Mouse (Mus musculus) heart, adult 2 months (tissue): ENCODE measurements around the gene Snph. TPM values are rescaled to one million over a fixed set of nuclear protein-coding genes. Genes with fewer than 3 reads are reported as not detected.
"Not testable (repeated sequence)": the region's sequence is repeated elsewhere in the genome, so short reads cannot be mapped to it uniquely, and the experiment has no call there.

ENCODE experiments used
- DNase-seq, 2 experiments: peaks; one replicate each; pipeline ENCODE4 v3.0.0; 2021
- H3K27ac ChIP-seq: fragments of 200-600 bp; 2 replicates; pipeline ENCODE4 v1.8.1; 2022
- H3K27me3 ChIP-seq: fragments of 200-500 bp; 2 replicates; pipeline ENCODE4 v1.6.1; 2012; ENCODE audit warnings: mild to moderate bottlenecking, low read length, inconsistent platforms, mixed read lengths; ENCODE audit not compliant: control insufficient read depth, insufficient read depth
- H3K36me3 ChIP-seq: fragments of 200-500 bp; 2 replicates; pipeline ENCODE4 v1.6.1; 2012; ENCODE audit warnings: low read length, inconsistent platforms; ENCODE audit not compliant: control insufficient read depth, insufficient read depth
- H3K4me1 ChIP-seq: fragments of 200-500 bp; 2 replicates; pipeline ENCODE4 v1.6.1; 2011; ENCODE audit warnings: low read length; ENCODE audit not compliant: control insufficient read depth, insufficient read depth
- H3K4me3 ChIP-seq: fragments of 200-600 bp; 2 replicates; pipeline ENCODE4 v1.8.1; 2022
- H3K79me2 ChIP-seq: fragments of 200-500 bp; replicated peaks from 2 replicates; pipeline ENCODE4 v1.6.1; 2012; ENCODE audit warnings: mild to moderate bottlenecking, inconsistent platforms, low read length, moderate library complexity, mixed read lengths; ENCODE audit not compliant: control insufficient read depth, insufficient read depth
- H3K9ac ChIP-seq: fragments of 200-500 bp; 2 replicates; pipeline ENCODE4 v1.6.1; 2012; ENCODE audit warnings: low read depth, mild to moderate bottlenecking, control low read depth, inconsistent platforms, low read length, mixed read lengths
- CTCF ChIP-seq: fragments of 200-600 bp; IDR thresholded peaks from 2 replicates; pipeline ENCODE4 v1.8.1; 2022; ENCODE audit warnings: antibody characterized with exemption, mild to moderate bottlenecking, moderate library complexity
- EP300 ChIP-seq: fragments of 200-500 bp; IDR thresholded peaks from 2 replicates; pipeline ENCODE4 v1.6.1; 2011; ENCODE audit warnings: low read depth, low read length, control low read depth; ENCODE audit not compliant: insufficient read depth
- POLR2A ChIP-seq: fragments of 200-500 bp; IDR thresholded peaks from 2 replicates; pipeline ENCODE4 v1.6.1; 2011; ENCODE audit warnings: mild to moderate bottlenecking, low read depth, low read length, control low read depth; ENCODE audit not compliant: insufficient read depth
- WGBS: fragments of 180-500 bp; shearing (Covaris S2); methylation state at CpG from one replicate; pipeline ENCODE4 v1.1.7; 2018; 5-methylcytosine and 5-hydroxymethylcytosine counted together
- intact Hi-C: fragments of 180-260 bp; cut with DNase I; formaldehyde crosslinking; loops from one replicate; pipeline ENCODE4 v1.15.1; 2025
- polyA plus RNA-seq: library from polyadenylated mRNA; depleted of rRNA; stranded (reverse); fragments of >200 nt; gene quantifications from 2 replicates; pipeline ENCODE4 v1.2.3, GENCODE M21; 2012
- total RNA-seq, 2 experiments: library from RNA; stranded (reverse); gene quantifications; 2 replicates each; pipeline ENCODE4 v1.2.3; 2021

The Snph gene
- total and polyA plus RNA-seq, 3 experiments, result 0.21 to 5.0 (median 4.3) TPM

DNA sequence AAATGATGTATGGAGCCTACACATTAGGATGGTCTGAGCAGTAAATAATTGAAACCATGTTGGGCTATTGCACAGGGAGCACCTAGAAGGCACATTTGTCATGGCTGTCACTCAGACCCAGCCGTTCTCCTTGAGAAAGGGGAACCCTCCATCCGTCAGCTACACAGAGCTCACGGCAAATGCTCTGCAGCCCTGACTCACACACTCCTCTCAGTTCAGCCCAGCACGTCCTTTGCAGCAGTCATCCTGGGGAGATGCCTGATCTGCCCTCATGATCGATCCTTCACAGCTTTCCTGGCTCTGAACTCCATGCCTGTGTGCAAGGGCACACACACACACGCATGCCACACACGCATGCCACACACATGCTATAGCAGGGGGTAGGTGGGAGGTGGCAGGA is 3.1 kb downstream of the Snph start:
- Histone ChIP-seq H3K27me3 (peaks cover 8% of the 10 kb centered on the region), H3K79me2 (no peaks in the 10 kb centered on the region), H3K36me3 (no peaks in the 10 kb centered on the region), H3K27ac (no peak overlapping the region), H3K4me1 (no peaks in the 10 kb centered on the region), H3K4me3 (no peak overlapping the region), H3K9ac (no peak overlapping the region)
- intact Hi-C loops, result no loop called here
- no peak for DNase-seq
- TF ChIP-seq EP300 (no peak), CTCF (no peak), POLR2A (no peak)
- 71% methylated on average over 7 of the region's 7 CpGs for WGBS

DNA sequence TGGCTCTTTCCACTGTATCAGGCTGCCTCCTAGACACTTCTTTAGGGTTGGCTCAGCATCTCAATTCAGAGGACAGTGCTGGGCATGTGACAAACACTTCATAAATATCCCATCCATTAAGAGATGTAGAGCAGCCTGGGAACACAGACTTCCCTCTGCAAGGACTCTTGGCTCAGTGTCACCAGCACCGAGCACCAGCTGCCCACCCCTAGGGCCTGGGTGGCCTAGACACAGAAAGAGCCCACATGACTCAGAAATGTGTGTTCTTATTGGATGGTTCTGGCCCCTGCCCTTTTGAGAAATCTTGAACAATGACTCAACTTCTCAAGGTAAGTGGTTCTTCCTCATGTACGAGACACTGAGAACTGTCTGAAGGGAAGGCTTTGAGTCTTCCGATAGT is 4.4 kb downstream of the Snph start:
- DNase-seq, result no peak
- Histone ChIP-seq H3K79me2 (no peaks in the 10 kb centered on the region), H3K4me1 (no peaks in the 10 kb centered on the region), H3K27ac (no peak overlapping the region), H3K4me3 (no peak overlapping the region), H3K27me3 (peaks cover 8% of the 10 kb centered on the region), H3K9ac (no peak overlapping the region), H3K36me3 (no peaks in the 10 kb centered on the region)
- WGBS, result 80% methylated on average over 3 of the region's 3 CpGs
- TF ChIP-seq POLR2A, result no peak
- TF ChIP-seq EP300, result no peak
- TF ChIP-seq CTCF, result no peak
- intact Hi-C loops, result no loop called here

DNA sequence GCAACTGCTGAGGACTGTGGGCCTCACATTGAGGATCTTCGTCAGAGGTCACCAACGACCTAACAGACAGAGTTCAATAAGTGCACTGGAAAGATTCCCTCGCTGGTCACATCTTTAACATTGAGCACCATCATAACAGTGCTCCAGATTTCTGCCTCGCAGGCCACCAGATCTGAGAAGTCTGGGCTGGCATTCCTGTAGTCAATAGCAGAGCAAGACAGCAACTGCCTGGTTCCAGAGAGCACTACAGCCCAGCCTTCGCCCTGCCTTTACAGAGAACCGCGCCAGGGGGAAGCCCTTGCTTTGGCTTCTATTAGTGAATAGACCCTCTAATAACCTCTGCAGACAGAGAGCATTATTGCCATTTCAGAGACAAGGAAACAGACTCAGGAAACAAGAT is 6.1 kb downstream of the Snph start:
- TF ChIP-seq EP300, result no peak
- TF ChIP-seq POLR2A, result no peak
- no peak for TF ChIP-seq CTCF
- Histone ChIP-seq H3K27me3 (no peaks in the 10 kb centered on the region), H3K4me3 (no peak overlapping the region), H3K4me1 (no peaks in the 10 kb centered on the region), H3K27ac (no peak overlapping the region), H3K79me2 (no peaks in the 10 kb centered on the region), H3K36me3 (no peaks in the 10 kb centered on the region), H3K9ac (no peak overlapping the region)
- intact Hi-C loops, result no loop called here
- 83% methylated on average over 7 of the region's 7 CpGs for WGBS
- no peak for DNase-seq

DNA sequence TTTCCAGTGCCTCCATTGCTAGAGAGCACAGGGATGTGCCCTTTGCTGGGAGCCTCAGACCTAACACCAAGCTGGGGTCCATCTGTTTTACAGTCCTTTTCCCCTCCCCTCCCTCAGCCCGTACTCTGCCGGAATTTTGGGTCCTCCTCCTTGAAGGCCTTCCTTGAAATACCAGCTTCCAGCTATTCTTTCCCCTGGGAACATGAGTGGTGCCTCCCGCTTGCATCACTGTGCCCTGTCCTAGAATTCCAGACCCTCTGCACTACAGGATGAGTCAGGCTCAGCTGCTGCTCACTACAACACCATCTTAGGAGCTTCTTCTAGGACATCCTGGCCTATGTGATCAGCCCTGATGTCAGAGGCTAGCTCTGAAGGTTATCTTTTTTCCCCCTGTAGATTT is 8.6 kb downstream of the Snph start:
- Histone ChIP-seq H3K27me3 (no peaks in the 10 kb centered on the region), H3K79me2 (no peaks in the 10 kb centered on the region), H3K36me3 (no peaks in the 10 kb centered on the region), H3K27ac (no peak overlapping the region), H3K4me3 (no peak overlapping the region), H3K9ac (no peak overlapping the region), H3K4me1 (no peaks in the 10 kb centered on the region)
- TF ChIP-seq EP300 (no peak), CTCF (no peak), POLR2A (no peak)
- intact Hi-C loops, result no loop called here
- 51% methylated on average over 3 of the region's 3 CpGs for WGBS
- no peak for DNase-seq

DNA sequence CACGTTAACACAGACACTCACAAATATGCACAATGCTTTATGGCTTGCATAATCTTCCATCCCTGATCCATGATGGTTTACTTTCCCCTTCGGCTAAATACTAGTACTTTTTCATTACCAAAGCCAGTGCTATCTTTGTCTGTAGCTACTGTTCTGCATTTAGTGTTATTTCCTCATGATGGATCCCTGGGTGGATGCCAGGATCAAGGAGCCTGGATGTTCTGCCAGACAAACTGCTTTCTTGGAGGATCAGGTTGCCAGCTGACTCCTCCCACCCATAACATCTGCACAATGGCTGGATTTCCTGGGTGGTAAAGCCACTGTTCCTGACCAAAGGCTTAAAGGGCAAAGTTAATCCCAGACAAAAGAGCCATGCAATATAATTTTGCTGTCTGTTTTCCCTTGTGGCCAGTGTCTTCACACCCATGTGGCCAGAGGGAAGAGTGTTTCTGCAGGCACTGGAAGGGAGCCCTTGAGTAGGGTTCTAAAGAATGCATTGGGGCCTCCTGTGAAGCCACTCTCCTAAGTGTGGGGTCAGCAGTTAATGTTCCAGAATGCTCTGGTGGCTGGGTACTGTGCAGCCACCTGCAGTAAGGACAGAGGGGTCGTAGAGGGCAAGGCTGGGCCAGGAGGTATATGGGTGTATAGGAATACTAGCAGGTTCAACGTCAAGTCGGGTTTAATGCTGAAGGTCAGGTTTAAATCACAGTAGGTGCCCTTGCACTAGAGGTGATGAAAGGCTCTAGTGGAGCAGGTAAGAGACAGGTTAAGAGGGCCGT is 15.7 kb downstream of the Snph start:
- Histone ChIP-seq H3K4me3 (no peak overlapping the region), H3K36me3 (no peaks in the 10 kb centered on the region), H3K79me2 (no peaks in the 10 kb centered on the region), H3K27ac (no peak overlapping the region), H3K4me1 (no peaks in the 10 kb centered on the region), H3K27me3 (no peaks in the 10 kb centered on the region), H3K9ac (no peak overlapping the region)
- no peak for DNase-seq
- TF ChIP-seq EP300 (no peak), CTCF (no peak), POLR2A (no peak)
- 67% methylated on average over 6 of the region's 6 CpGs for WGBS
- intact Hi-C loops, result no loop called here

DNA sequence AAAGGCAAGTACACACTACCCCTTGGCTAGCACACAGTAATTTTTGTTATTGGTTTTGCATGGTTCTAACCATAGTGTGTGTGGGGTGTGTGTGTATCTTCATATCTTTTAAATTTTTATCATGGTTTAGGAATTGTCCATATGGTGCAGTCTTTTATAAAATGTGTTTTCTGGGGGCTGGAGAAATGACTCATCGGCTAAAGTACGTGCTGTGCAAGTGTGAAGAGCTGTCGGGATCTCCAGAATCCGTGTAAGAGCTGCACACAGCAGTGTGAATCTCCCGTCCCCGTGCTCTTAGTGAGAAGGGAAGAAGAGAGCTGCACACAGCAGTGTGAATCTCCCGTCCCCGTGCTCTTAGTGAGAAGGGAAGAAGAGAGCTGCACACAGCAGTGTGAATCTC is 16.6 kb downstream of the Snph start:
- H3K9ac ChIP-seq, H3K4me3 ChIP-seq, H3K36me3 ChIP-seq, H3K27ac ChIP-seq, H3K79me2 ChIP-seq, H3K27me3 ChIP-seq, intact Hi-C loops, DNase-seq, H3K4me1 ChIP-seq: not testable (repeated sequence)
- WGBS, result 64% methylated on average over 6 of the region's 8 CpGs
